ENCODE assay signal across 16 mouse cellular contexts in the genomic region with DNA sequence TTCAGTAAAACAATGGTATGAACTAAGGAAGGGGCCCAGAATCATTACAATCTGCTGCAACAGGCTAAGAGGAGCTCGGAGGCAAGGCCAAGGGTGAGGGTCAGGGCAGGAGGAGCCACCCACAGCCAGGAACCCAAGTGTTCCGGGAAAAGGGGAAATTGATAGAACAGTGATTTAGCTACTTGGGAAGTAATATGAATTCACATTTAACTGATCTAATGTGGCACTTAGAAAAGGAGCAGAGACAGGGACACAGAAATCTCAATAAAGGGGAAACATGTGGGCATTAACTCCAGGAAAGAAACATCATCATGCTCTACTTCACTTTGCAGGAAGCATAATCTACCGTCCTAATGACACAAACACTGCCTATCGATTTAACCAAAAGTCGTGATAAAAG.
"Had no signal": no experiment of that assay in that cellular context is flagged by ENCODE, and none has a peak within 500 bp of the region (broad histone marks: within the 10 kb centered on the region; RNA-seq: fewer than 3 reads in every experiment).

No protein-coding gene starts in this region.

- H3K9ac ChIP-seq: neural tube, embryonic 13.5 days; neural tube, embryonic 15.5 days; stomach, embryonic 15.5 days had no signal

- H3K4me3 ChIP-seq: neural tube, embryonic 13.5 days; neural tube, embryonic 15.5 days; stomach, embryonic 15.5 days had no signal

- H3K36me3 ChIP-seq: neural tube, embryonic 13.5 days; neural tube, embryonic 15.5 days; stomach, embryonic 15.5 days had no signal

- H3K27ac ChIP-seq: neural tube, embryonic 13.5 days; neural tube, embryonic 15.5 days; stomach, embryonic 15.5 days; stomach, postnatal 0 days had no signal

- H3K4me2 ChIP-seq: neural tube, embryonic 13.5 days; neural tube, embryonic 15.5 days; stomach, embryonic 15.5 days had no signal

- H3K4me1 ChIP-seq: stomach, embryonic 15.5 days had no signal

- H3K27me3 ChIP-seq: neural tube, embryonic 13.5 days; neural tube, embryonic 15.5 days; stomach, embryonic 15.5 days had no signal

- H3K9me3 ChIP-seq: neural tube, embryonic 13.5 days; neural tube, embryonic 15.5 days; stomach, embryonic 15.5 days had no signal

- DNase-seq: retina, postnatal 1 day; right cerebral cortex, adult 18-20 months; right cerebral cortex, postnatal 14 days; right cerebral cortex, postnatal 25 days; right cerebral cortex, postnatal 4 days; spleen, adult 18-20 months; thymus, adult 18-20 months; thymus, adult 2 months; thymus, postnatal 14 days; thymus, postnatal 25 days; thymus, postnatal 36 days; thymus, postnatal 4 days had no signal
